Mouse (Mus musculus): ENCODE results near the gene Ankrd54. TPM values are rescaled to one million over a fixed set of nuclear protein-coding genes. Genes with fewer than 3 reads are reported as not detected.
A peak's percentile ranks its signal among the peaks of the same experiment; 100 is the strongest.

Ankrd54 gene
- polyA plus RNA-seq, 1 experiment from 2014 or later, result 49.7 TPM

GRCm38 (mm10) chr15:79052366-79052765 is 10.3 kb downstream of the Ankrd54 start:
- H3K27me3 ChIP-seq (replicated peaks), result no peaks in the 10 kb centered on the region
- no peak overlapping the region for H3K27ac ChIP-seq
- peaks cover 31% of the 10 kb centered on the region for H3K36me3 ChIP-seq
- H3K9me3 ChIP-seq, result no peaks in the 10 kb centered on the region
- H3K4me3 ChIP-seq (replicated peaks), result no peak overlapping the region
- H3K4me2 ChIP-seq, result no peak overlapping the region
- WGBS, result 89% methylated on average over 2 of the region's 2 CpGs
- peaks cover 5% of the 10 kb centered on the region; the same call in 1 of the 2 replicates for H3K4me1 ChIP-seq
- H3K9ac ChIP-seq, result no peak overlapping the region
- ATAC-seq (ENCODE audit: insufficient read depth, low FRiP score, low read depth), result no peak

- Histone ChIP-seq H3K27ac (peak overlapping the region; percentile 78), H3K4me1 (peaks cover 5% of the 10 kb centered on the region; the same call in 1 of the 2 replicates), H3K9me3 (no peaks in the 10 kb centered on the region), H3K27me3 (replicated peaks) (no peaks in the 10 kb centered on the region), H3K36me3 (peaks cover 27% of the 10 kb centered on the region), H3K4me3 (replicated peaks) (no peak overlapping the region), H3K9ac (no peak overlapping the region), H3K4me2 (no peak overlapping the region)
- WGBS, result 67% methylated on average over 13 of the region's 13 CpGs
- peak; percentile 64 for ATAC-seq (ENCODE audit: insufficient read depth, low FRiP score, low read depth)
Measured at GRCm38 (mm10) chr15:79051461-79052360, 11.0 kb downstream of the Ankrd54 start.

- Histone ChIP-seq H3K4me2 (no peak overlapping the region), H3K27me3 (replicated peaks) (no peaks in the 10 kb centered on the region), H3K4me1 (peaks cover 5% of the 10 kb centered on the region; the same call in 1 of the 2 replicates), H3K27ac (peak overlapping the region; percentile 78), H3K9me3 (no peaks in the 10 kb centered on the region), H3K4me3 (replicated peaks) (no peak overlapping the region), H3K36me3 (peaks cover 27% of the 10 kb centered on the region), H3K9ac (no peak overlapping the region)
- ATAC-seq (ENCODE audit: insufficient read depth, low FRiP score, low read depth), result no peak; the same call in 1 of the 2 replicates
- WGBS, result 52% methylated on average over 2 of the region's 2 CpGs
Measured at GRCm38 (mm10) chr15:79050964-79051363, 11.7 kb downstream of the Ankrd54 start.

- H3K4me1 ChIP-seq, result peaks cover 5% of the 10 kb centered on the region; the same call in 1 of the 2 replicates
- ATAC-seq (ENCODE audit: insufficient read depth, low FRiP score, low read depth), result no peak
- H3K36me3 ChIP-seq, result peaks cover 20% of the 10 kb centered on the region
- no peak overlapping the region for H3K9ac ChIP-seq
- peak overlapping the region; percentile 78 for H3K27ac ChIP-seq
- no peak overlapping the region for H3K4me3 ChIP-seq (replicated peaks)
- no peak overlapping the region for H3K4me2 ChIP-seq
- no peaks in the 10 kb centered on the region for H3K9me3 ChIP-seq
- 50% methylated on average over 9 of the region's 9 CpGs for WGBS
- no peaks in the 10 kb centered on the region for H3K27me3 ChIP-seq (replicated peaks)
Measured at GRCm38 (mm10) chr15:79050160-79050845, 12.4 kb downstream of the Ankrd54 start.

GRCm38 (mm10) chr15:79048186-79048585 is 14.5 kb downstream of the Ankrd54 start:
- Histone ChIP-seq H3K27ac (no peak overlapping the region), H3K27me3 (replicated peaks) (peaks cover 6% of the 10 kb centered on the region), H3K4me1 (peaks cover 14% of the 10 kb centered on the region; the same call in 1 of the 2 replicates), H3K4me2 (no peak overlapping the region), H3K4me3 (replicated peaks) (no peak overlapping the region), H3K9ac (no peak overlapping the region), H3K9me3 (no peaks in the 10 kb centered on the region), H3K36me3 (no peaks in the 10 kb centered on the region)
- WGBS, result 72% methylated on average over 4 of the region's 4 CpGs
- ATAC-seq (ENCODE audit: insufficient read depth, low FRiP score, low read depth), result no peak

- 21% methylated on average over 4 of the region's 4 CpGs for WGBS
- H3K36me3 ChIP-seq, result no peaks in the 10 kb centered on the region
- no peak overlapping the region for H3K4me3 ChIP-seq (replicated peaks)
- H3K27ac ChIP-seq, result peak overlapping the region; percentile 61; the same call in 1 of the 2 replicates
- no peaks in the 10 kb centered on the region for H3K9me3 ChIP-seq
- peak; percentile 72; the same call in 1 of the 2 replicates for ATAC-seq (ENCODE audit: insufficient read depth, low FRiP score, low read depth)
- no peak overlapping the region for H3K4me2 ChIP-seq
- peaks cover 34% of the 10 kb centered on the region for H3K27me3 ChIP-seq (replicated peaks)
- H3K9ac ChIP-seq, result no peak overlapping the region
- peaks cover 32% of the 10 kb centered on the region for H3K4me1 ChIP-seq
Measured at GRCm38 (mm10) chr15:79044837-79045236, 17.9 kb downstream of the Ankrd54 start.

- under 1% methylated on average over 103 of the region's 105 CpGs for WGBS
- peaks cover 41% of the 10 kb centered on the region for H3K4me1 ChIP-seq
- H3K36me3 ChIP-seq, result no peaks in the 10 kb centered on the region
- no peak for ATAC-seq (ENCODE audit: insufficient read depth, low FRiP score, low read depth)
- H3K9me3 ChIP-seq, result no peaks in the 10 kb centered on the region
- peak overlapping the region; percentile 55 for H3K4me3 ChIP-seq (replicated peaks)
- no peak overlapping the region; the same call in 1 of the 2 replicates for H3K27ac ChIP-seq
- H3K27me3 ChIP-seq (replicated peaks), result peaks cover 34% of the 10 kb centered on the region
- peak overlapping the region; percentile 99 for H3K4me2 ChIP-seq
- H3K9ac ChIP-seq, result peak overlapping the region; percentile 26
Measured at GRCm38 (mm10) chr15:79042721-79043491, 19.8 kb downstream of the Ankrd54 start.

GRCm38 (mm10) chr15:79041585-79041984 is 21.1 kb downstream of the Ankrd54 start, which contains the start of gene Galr3:
Galr3 (plus strand) TSS chr15:79041885.
- no peak for ATAC-seq (ENCODE audit: insufficient read depth, low FRiP score, low read depth)
- WGBS, result 56% methylated on average over 6 of the region's 6 CpGs
- H3K27ac ChIP-seq, result peak within 1 kb of the TSS; percentile 10; the same call in 1 of the 2 replicates
- H3K9ac ChIP-seq, result peak within 1 kb of the TSS; percentile 26
- H3K4me1 ChIP-seq, result peaks cover 46% of the 10 kb centered on the region
- H3K4me2 ChIP-seq, result peak within 1 kb of the TSS; percentile 99
- H3K36me3 ChIP-seq, result 0 out of 2 replicates have a peak, but pooled peaks cover 4% of the 10 kb centered on the region
- peaks cover 34% of the 10 kb centered on the region for H3K27me3 ChIP-seq (replicated peaks)
- H3K9me3 ChIP-seq, result no peaks in the 10 kb centered on the region
- H3K4me3 ChIP-seq (replicated peaks), result peak within 1 kb of the TSS; percentile 55

- Histone ChIP-seq H3K36me3 (peaks cover 10% of the 10 kb centered on the region), H3K4me3 (replicated peaks) (peak overlapping the region; percentile 34), H3K27ac (0 out of 2 replicates have a peak overlapping the region, but pooled peaks have one; percentile 10), H3K9me3 (no peaks in the 10 kb centered on the region), H3K4me1 (peaks cover 46% of the 10 kb centered on the region), H3K27me3 (replicated peaks) (peaks cover 34% of the 10 kb centered on the region), H3K4me2 (peak overlapping the region; percentile 58), H3K9ac (peak overlapping the region; percentile 12; the same call in 1 of the 2 replicates)
- ATAC-seq (ENCODE audit: insufficient read depth, low FRiP score, low read depth), result no peak
- WGBS, result 19% methylated on average over 24 of the region's 24 CpGs
Measured at GRCm38 (mm10) chr15:79040501-79041416, 21.9 kb downstream of the Ankrd54 start.

- Histone ChIP-seq H3K4me3 (replicated peaks) (no peak overlapping the region), H3K9ac (no peak overlapping the region), H3K27ac (no peak overlapping the region), H3K4me1 (peaks cover 39% of the 10 kb centered on the region), H3K36me3 (peaks cover 12% of the 10 kb centered on the region), H3K9me3 (no peaks in the 10 kb centered on the region), H3K27me3 (replicated peaks) (peaks cover 34% of the 10 kb centered on the region), H3K4me2 (no peak overlapping the region)
- 16% methylated on average over 7 of the region's 7 CpGs for WGBS
- peak; percentile 73 for ATAC-seq (ENCODE audit: insufficient read depth, low FRiP score, low read depth)
Measured at GRCm38 (mm10) chr15:79038853-79039252, 23.8 kb downstream of the Ankrd54 start.
